Mouse (Mus musculus) embryo, embryonic 9.5 days (tissue): ENCODE measurements around the gene Trim58.

ENCODE experiments used
- DNase-seq: peaks from one replicate; pipeline ENCODE4 v3.0.0-alpha.2; 2017; ENCODE audit errors: extremely low spot score

The Trim58 gene

GRCm38 (mm10) chr11:58640272-58640867, at the start of gene Trim58:
Gene Trim58 (plus strand): TSS chr11:58640465.
- DNase-seq, result peak; percentile 50

GRCm38 (mm10) chr11:58594814-58595213, 45.5 kb upstream of the Trim58 start, which contains the start of gene Olfr324:
Gene Olfr324 (plus strand): TSS chr11:58595114.
- DNase-seq, result no peak

- DNase-seq, result no peak
Observed at GRCm38 (mm10) chr11:58597837-58598236, 42.4 kb upstream of the Trim58 start.

- DNase-seq, result no peak
Observed at GRCm38 (mm10) chr11:58602062-58602461, 38.2 kb upstream of the Trim58 start.

GRCm38 (mm10) chr11:58602800-58603560, 37.3 kb upstream of the Trim58 start:
- DNase-seq, result no peak

- DNase-seq, result no peak
Observed at GRCm38 (mm10) chr11:58604688-58605087, 35.6 kb upstream of the Trim58 start.

GRCm38 (mm10) chr11:58605228-58605627, 35.0 kb upstream of the Trim58 start:
- DNase-seq, result no peak

- no peak for DNase-seq
Observed at GRCm38 (mm10) chr11:58606177-58606919, 33.9 kb upstream of the Trim58 start.

- no peak for DNase-seq
Observed at GRCm38 (mm10) chr11:58607030-58607429, 33.2 kb upstream of the Trim58 start.

- DNase-seq, result no peak
Observed at GRCm38 (mm10) chr11:58613359-58613758, 26.9 kb upstream of the Trim58 start.

- DNase-seq, result no peak
Observed at GRCm38 (mm10) chr11:58614526-58614925, 25.7 kb upstream of the Trim58 start.

GRCm38 (mm10) chr11:58615975-58616374, 24.3 kb upstream of the Trim58 start, which contains the start of gene 2210407C18Rik:
Gene 2210407C18Rik (minus strand): TSS chr11:58616075.
- DNase-seq, result no peak

- no peak for DNase-seq
Observed at GRCm38 (mm10) chr11:58618369-58618768, 21.9 kb upstream of the Trim58 start.

- DNase-seq, result no peak
Observed at GRCm38 (mm10) chr11:58618793-58619192, 21.5 kb upstream of the Trim58 start.

- no peak for DNase-seq
Observed at GRCm38 (mm10) chr11:58626146-58626545, 14.1 kb upstream of the Trim58 start.

GRCm38 (mm10) chr11:58630401-58630800, 9.9 kb upstream of the Trim58 start, which contains the start of gene Olfr323:
Gene Olfr323 (minus strand): TSS chr11:58630501.
- DNase-seq, result no peak

GRCm38 (mm10) chr11:58634878-58635277, 5.4 kb upstream of the Trim58 start:
- no peak for DNase-seq

- peak; percentile 55 for DNase-seq
Observed at GRCm38 (mm10) chr11:58636376-58636977, 3.8 kb upstream of the Trim58 start.

- DNase-seq, result no peak
Observed at GRCm38 (mm10) chr11:58638176-58638701, 2.0 kb upstream of the Trim58 start.

- DNase-seq, result no peak
Observed at GRCm38 (mm10) chr11:58641057-58641456, 792 bp downstream of the Trim58 start.

GRCm38 (mm10) chr11:58641638-58642358, 1.5 kb downstream of the Trim58 start:
- no peak for DNase-seq
